Mouse (Mus musculus) limb, embryonic 15.5 days (tissue): ENCODE measurements around the gene Frmpd1. TPM values are rescaled to one million over a fixed set of nuclear protein-coding genes. Genes with fewer than 3 reads are reported as not detected.

Experiments
- ATAC-seq: fragments of 200-750 bp; cut with Nextera tagmentation; 2 replicates; pipeline ENCODE4 v1.8.0; 2017; ENCODE audit warnings: low read depth, moderate TSS enrichment; ENCODE audit not compliant: insufficient number of reproducible peaks, low FRiP score, low TSS enrichment
- H3K27ac ChIP-seq: fragments of 300-500 bp; sonication (generic); 2 replicates; pipeline ENCODE4 v1.5.1; 2015; ENCODE audit warnings: moderate library complexity, mild to moderate bottlenecking, inconsistent platforms
- H3K27me3 ChIP-seq: fragments of 300-500 bp; sonication (generic); 2 replicates; pipeline ENCODE4 v1.6.1; 2015; ENCODE audit warnings: inconsistent platforms
- H3K36me3 ChIP-seq: fragments of 300-500 bp; sonication (generic); 2 replicates; pipeline ENCODE4 v1.6.1; 2015; ENCODE audit warnings: inconsistent platforms
- H3K4me1 ChIP-seq: fragments of 300-500 bp; sonication (generic); 2 replicates; pipeline ENCODE4 v1.6.1; 2015; ENCODE audit warnings: inconsistent platforms
- H3K4me2 ChIP-seq: fragments of 300-500 bp; sonication (generic); 2 replicates; pipeline ENCODE4 v1.6.1; 2015; ENCODE audit warnings: mild to moderate bottlenecking, inconsistent platforms
- H3K4me3 ChIP-seq: fragments of 300-500 bp; sonication (generic); 2 replicates; pipeline ENCODE4 v1.5.1; 2015; ENCODE audit warnings: mild to moderate bottlenecking, inconsistent platforms
- H3K9ac ChIP-seq: fragments of 300-500 bp; sonication (generic); 2 replicates; pipeline ENCODE4 v1.6.1; 2015; ENCODE audit warnings: inconsistent platforms
- H3K9me3 ChIP-seq: fragments of 300-500 bp; sonication (generic); 2 replicates; pipeline ENCODE4 v1.6.1; 2016; ENCODE audit warnings: inconsistent platforms
- WGBS: fragments of 180-500 bp; shearing (Covaris S2); methylation state at CpG from one replicate; pipeline ENCODE4 v1.1.7; 2015; 5-methylcytosine and 5-hydroxymethylcytosine counted together
- polyA plus RNA-seq: library from polyadenylated mRNA; unstranded; fragments of >200 nt; fragmentation: Nextera tagmentation; extraction: Ambion mirVana; gene quantifications from 2 replicates; pipeline ENCODE4 v1.2.1, GENCODE M21; 2015

Gene Frmpd1
- 3.4 and 3.6 TPM in 2 replicates for polyA plus RNA-seq

GRCm38 (mm10) chr4:45184521-45185330 is at the start of gene Frmpd1:
Gene Frmpd1 (plus strand): TSS chr4:45184875.
- H3K9ac ChIP-seq: peak within 1 kb of the TSS; percentile 66
- no peaks in the 10 kb centered on the region for H3K9me3 ChIP-seq
- peak within 1 kb of the TSS; percentile 65 for H3K4me3 ChIP-seq
- no peaks in the 10 kb centered on the region for H3K36me3 ChIP-seq
- peak; percentile 73 for ATAC-seq
- under 1% methylated on average over 72 of the region's 85 CpGs for WGBS
- H3K27ac ChIP-seq: no peak within 1 kb of the TSS
- H3K27me3 ChIP-seq: peaks cover 42% of the 10 kb centered on the region
- peaks cover 18% of the 10 kb centered on the region for H3K4me1 ChIP-seq
- H3K4me2 ChIP-seq: peak within 1 kb of the TSS; percentile 99

DNA sequence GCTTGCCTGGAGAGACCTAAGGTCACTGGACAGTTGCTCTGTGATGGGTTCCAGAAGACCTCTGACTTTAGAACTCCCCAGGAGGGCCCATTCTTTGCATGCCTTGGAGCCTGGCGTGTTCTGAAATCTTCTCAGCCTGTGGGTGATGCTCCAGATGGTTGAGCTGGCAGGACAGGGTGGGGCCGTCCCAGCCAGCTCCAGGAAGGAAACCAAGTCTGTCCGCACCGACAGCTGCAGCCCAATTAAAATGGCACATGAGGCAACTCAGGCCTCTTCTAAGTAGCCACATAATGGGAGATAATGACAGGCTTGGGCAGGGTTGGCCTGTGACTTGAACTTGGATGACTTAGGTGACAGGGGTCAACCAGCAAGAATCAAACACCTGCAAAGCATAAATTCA is 47.0 kb upstream of the Frmpd1 start:
- Histone ChIP-seq H3K27ac (no peak overlapping the region), H3K27me3 (no peaks in the 10 kb centered on the region), H3K36me3 (no peaks in the 10 kb centered on the region), H3K9ac (no peak overlapping the region), H3K4me1 (no peaks in the 10 kb centered on the region; the same call in 1 of the 2 replicates), H3K4me3 (no peak overlapping the region), H3K4me2 (no peak overlapping the region), H3K9me3 (no peaks in the 10 kb centered on the region)
- no peak for ATAC-seq
- WGBS: 14% methylated on average over 4 of the region's 4 CpGs

- H3K9ac ChIP-seq: no peak overlapping the region
Observed at GRCm38 (mm10) chr4:45141835-45142234, 42.8 kb upstream of the Frmpd1 start.

GRCm38 (mm10) chr4:45142411-45142810 is 42.3 kb upstream of the Frmpd1 start:
- no peak for ATAC-seq
- WGBS: 34% methylated on average over 11 of the region's 11 CpGs
- no peak overlapping the region for H3K4me2 ChIP-seq

More at GRCm38 (mm10) chr4:45141835-45142234, 42.8 kb upstream of the Frmpd1 start:
- Histone ChIP-seq H3K4me3 (no peak overlapping the region), H3K27ac (no peak overlapping the region), H3K4me2 (no peak overlapping the region), H3K27me3 (no peaks in the 10 kb centered on the region), H3K4me1 (no peaks in the 10 kb centered on the region; the same call in 1 of the 2 replicates), H3K9me3 (no peaks in the 10 kb centered on the region), H3K36me3 (no peaks in the 10 kb centered on the region)
- no peak for ATAC-seq
- WGBS: 56% methylated on average over 5 of the region's 5 CpGs

GRCm38 (mm10) chr4:45143005-45143404 is 41.7 kb upstream of the Frmpd1 start:
- no peaks in the 10 kb centered on the region for H3K27me3 ChIP-seq
- ATAC-seq: no peak
- no peaks in the 10 kb centered on the region for H3K36me3 ChIP-seq
- H3K4me3 ChIP-seq: no peak overlapping the region
- no peak overlapping the region for H3K9ac ChIP-seq
- H3K4me2 ChIP-seq: no peak overlapping the region
- no peaks in the 10 kb centered on the region; the same call in 1 of the 2 replicates for H3K4me1 ChIP-seq
- no peaks in the 10 kb centered on the region for H3K9me3 ChIP-seq
- WGBS: 67% methylated on average over 8 of the region's 8 CpGs
- no peak overlapping the region for H3K27ac ChIP-seq

More at GRCm38 (mm10) chr4:45142411-45142810, 42.3 kb upstream of the Frmpd1 start:
- Histone ChIP-seq H3K4me3 (no peak overlapping the region), H3K27me3 (no peaks in the 10 kb centered on the region), H3K36me3 (no peaks in the 10 kb centered on the region), H3K4me1 (no peaks in the 10 kb centered on the region; the same call in 1 of the 2 replicates), H3K9ac (no peak overlapping the region), H3K27ac (no peak overlapping the region), H3K9me3 (no peaks in the 10 kb centered on the region)

DNA sequence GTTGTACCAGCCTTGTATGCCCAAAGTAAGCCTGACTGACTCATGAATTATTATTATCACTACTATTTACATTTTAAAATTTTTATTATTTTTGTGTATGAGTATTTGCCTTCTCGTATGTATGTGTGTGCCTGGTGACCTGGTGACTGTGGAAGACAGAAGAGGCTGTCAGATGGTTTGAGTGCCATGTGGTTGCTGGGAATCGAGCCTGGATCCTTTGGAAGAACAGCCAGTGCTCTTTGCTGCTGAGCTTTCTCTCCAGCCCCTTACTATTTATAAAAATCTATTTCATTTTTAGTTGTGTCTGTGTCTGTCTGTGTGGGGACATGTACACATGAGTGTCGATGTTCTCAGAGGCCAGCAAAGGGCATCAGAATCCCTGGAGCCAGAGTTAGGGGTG is 28.2 kb upstream of the Frmpd1 start:
- H3K9ac ChIP-seq: no peak overlapping the region
- no peaks in the 10 kb centered on the region for H3K9me3 ChIP-seq
- H3K27me3 ChIP-seq: no peaks in the 10 kb centered on the region
- no peaks in the 10 kb centered on the region for H3K36me3 ChIP-seq
- no peak overlapping the region for H3K4me2 ChIP-seq
- H3K4me3 ChIP-seq: no peak overlapping the region
- H3K27ac ChIP-seq: no peak overlapping the region
- WGBS: 80% methylated on average over 3 of the region's 3 CpGs
- no peak for ATAC-seq
- H3K4me1 ChIP-seq: no peaks in the 10 kb centered on the region

DNA sequence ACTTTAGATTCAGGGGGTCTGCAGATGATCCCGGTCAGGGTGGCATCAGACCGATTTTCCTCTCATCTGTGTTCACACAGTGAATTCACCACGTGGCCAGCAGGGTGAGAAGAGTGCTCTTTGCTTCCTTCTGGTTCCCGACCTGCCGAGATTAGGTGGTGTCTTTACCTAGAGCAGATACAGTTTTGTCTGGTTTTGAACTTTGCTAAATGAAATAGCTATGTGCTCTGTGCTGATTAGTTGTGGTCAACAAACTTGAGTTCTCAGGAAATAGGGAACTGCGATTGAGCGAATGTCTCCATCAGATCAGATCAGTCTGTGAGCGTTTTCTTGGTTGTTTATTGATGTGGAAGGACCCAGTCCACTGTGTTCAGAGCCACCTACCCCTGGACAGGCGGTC is 26.1 kb upstream of the Frmpd1 start:
- Histone ChIP-seq H3K9me3 (no peaks in the 10 kb centered on the region), H3K4me2 (no peak overlapping the region), H3K36me3 (no peaks in the 10 kb centered on the region), H3K27me3 (no peaks in the 10 kb centered on the region), H3K27ac (no peak overlapping the region), H3K4me1 (no peaks in the 10 kb centered on the region), H3K4me3 (no peak overlapping the region), H3K9ac (no peak overlapping the region)
- no peak for ATAC-seq
- 72% methylated on average over 9 of the region's 9 CpGs for WGBS

GRCm38 (mm10) chr4:45160773-45161172 is 23.9 kb upstream of the Frmpd1 start:
- WGBS: 61% methylated on average over 6 of the region's 6 CpGs
- Histone ChIP-seq H3K4me2 (no peak overlapping the region), H3K27me3 (no peaks in the 10 kb centered on the region), H3K9ac (no peak overlapping the region), H3K9me3 (no peaks in the 10 kb centered on the region), H3K4me3 (no peak overlapping the region), H3K36me3 (no peaks in the 10 kb centered on the region), H3K27ac (no peak overlapping the region), H3K4me1 (no peaks in the 10 kb centered on the region)
- no peak for ATAC-seq

DNA sequence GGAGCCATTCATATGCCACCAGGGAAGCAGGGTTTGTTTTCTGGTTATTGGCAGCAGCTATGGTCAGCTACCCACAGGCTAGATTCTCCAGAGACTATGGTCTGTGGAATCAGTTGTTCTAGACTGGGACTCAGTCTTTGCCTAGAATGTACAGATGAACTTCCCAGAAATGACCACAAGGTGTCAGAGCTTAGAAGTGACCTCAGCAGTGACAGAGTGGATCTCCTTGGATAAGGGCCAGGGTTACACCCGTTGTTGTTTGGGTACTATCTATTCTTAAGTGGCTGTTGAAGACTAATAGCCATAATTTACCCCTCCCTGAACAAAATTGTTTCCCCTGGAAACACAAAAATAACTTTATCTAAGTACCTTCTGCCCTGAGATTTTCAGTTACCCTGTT is 21.0 kb upstream of the Frmpd1 start:
- 13% methylated on average over 1 of the region's 1 CpGs for WGBS
- Histone ChIP-seq H3K27ac (no peak overlapping the region), H3K4me2 (no peak overlapping the region), H3K9me3 (no peaks in the 10 kb centered on the region), H3K4me3 (no peak overlapping the region), H3K9ac (no peak overlapping the region), H3K36me3 (no peaks in the 10 kb centered on the region), H3K4me1 (no peaks in the 10 kb centered on the region), H3K27me3 (no peaks in the 10 kb centered on the region)
- no peak for ATAC-seq

- no peak for ATAC-seq
- whole genome bisulfite sequencing: 86% methylated on average over 1 of the region's 1 CpGs
- H3K27ac ChIP-seq: no peak overlapping the region
Observed at GRCm38 (mm10) chr4:45165477-45165876, 19.2 kb upstream of the Frmpd1 start.

GRCm38 (mm10) chr4:45165955-45166354 is 18.7 kb upstream of the Frmpd1 start:
- Histone ChIP-seq H3K27ac (no peak overlapping the region), H3K4me1 (no peaks in the 10 kb centered on the region), H3K9ac (no peak overlapping the region), H3K9me3 (no peaks in the 10 kb centered on the region), H3K4me2 (no peak overlapping the region), H3K27me3 (no peaks in the 10 kb centered on the region), H3K4me3 (no peak overlapping the region), H3K36me3 (no peaks in the 10 kb centered on the region)
- WGBS: 81% methylated on average over 3 of the region's 3 CpGs
- no peak for ATAC-seq

More at GRCm38 (mm10) chr4:45165477-45165876, 19.2 kb upstream of the Frmpd1 start:
- H3K36me3 ChIP-seq: no peaks in the 10 kb centered on the region
- H3K4me1 ChIP-seq: no peaks in the 10 kb centered on the region
- H3K4me3 ChIP-seq: no peak overlapping the region
- H3K9ac ChIP-seq: no peak overlapping the region
- no peak overlapping the region for H3K4me2 ChIP-seq
- H3K27me3 ChIP-seq: no peaks in the 10 kb centered on the region
- no peaks in the 10 kb centered on the region for H3K9me3 ChIP-seq

- no peak overlapping the region for H3K4me2 ChIP-seq
- no peak overlapping the region for H3K9ac ChIP-seq
- H3K4me1 ChIP-seq: no peaks in the 10 kb centered on the region
- ATAC-seq: no peak
- WGBS: 82% methylated on average over 9 of the region's 9 CpGs
- H3K9me3 ChIP-seq: no peaks in the 10 kb centered on the region
- H3K27me3 ChIP-seq: no peaks in the 10 kb centered on the region
- H3K4me3 ChIP-seq: no peak overlapping the region
- no peaks in the 10 kb centered on the region for H3K36me3 ChIP-seq
- no peak overlapping the region for H3K27ac ChIP-seq
Observed at GRCm38 (mm10) chr4:45171340-45171739, 13.3 kb upstream of the Frmpd1 start.
